Mouse (Mus musculus) B cell, adult 2 months (primary cell): ENCODE results near the gene Telo2.

Experiments used
- DNase-seq, 2 experiments: peaks; one replicate each; pipeline ENCODE4 v3.0.0; 2022

Telo2 gene

DNA sequence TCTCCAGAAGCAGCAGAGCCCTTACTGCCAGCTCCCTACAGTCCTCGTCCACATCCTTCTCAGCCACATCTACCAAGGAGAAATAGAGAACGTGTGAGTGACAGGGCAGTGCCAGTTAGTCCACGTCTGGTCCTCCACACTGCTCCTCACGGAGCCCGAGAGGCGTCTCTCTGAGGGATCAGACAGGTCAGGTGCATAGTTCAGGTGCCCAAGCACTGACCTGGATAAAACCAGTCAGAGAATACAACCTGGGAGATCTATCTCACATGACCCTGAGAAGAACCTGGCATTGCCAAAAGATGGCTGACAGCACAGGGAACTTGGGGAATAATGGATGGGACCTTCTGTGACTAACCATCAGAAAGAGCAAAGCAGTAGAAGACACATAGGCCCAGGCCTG is 15.7 kb downstream of the Telo2 start:
- DNase-seq = no peak

DNA sequence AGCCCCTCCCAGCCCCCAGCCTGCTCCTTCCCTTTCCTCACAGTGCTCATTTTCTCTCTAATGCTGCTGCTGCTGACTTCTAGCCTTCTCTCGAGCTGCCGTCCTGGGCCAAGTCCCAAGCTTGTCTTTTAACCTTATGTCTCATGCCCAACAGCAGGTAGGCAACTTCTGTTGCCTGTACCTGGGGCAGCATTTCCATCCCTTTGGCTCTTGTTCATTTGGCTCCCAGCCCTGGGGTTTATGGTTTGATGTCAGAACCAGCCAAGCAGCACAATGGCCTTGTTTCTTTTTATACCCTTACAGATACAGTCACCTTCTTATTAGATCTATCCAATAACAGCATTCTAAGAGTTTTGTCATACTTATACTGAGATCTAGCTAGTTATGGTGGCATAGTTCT is 19.5 kb downstream of the Telo2 start:
- DNase-seq = no peak

DNA sequence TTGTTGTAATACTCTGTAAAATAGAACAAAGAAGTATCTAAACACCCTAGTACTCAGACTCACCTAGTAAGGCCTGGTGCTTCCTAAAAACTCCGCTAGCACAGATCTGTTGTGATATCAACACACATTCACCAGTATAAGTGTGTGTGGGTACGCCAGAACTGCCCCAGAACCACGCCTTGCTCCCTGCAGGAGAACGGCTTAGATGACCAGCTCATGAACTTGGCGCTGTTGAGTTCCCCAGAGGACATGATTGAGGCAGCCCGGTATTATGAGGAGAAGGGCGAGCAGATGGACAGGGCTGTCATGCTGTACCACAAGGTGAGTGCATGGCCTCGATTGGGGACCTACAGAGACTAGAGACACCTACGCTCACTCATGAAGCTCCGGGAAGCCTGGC is 25.3 kb downstream of the Telo2 start:
- DNase-seq = no peak

DNA sequence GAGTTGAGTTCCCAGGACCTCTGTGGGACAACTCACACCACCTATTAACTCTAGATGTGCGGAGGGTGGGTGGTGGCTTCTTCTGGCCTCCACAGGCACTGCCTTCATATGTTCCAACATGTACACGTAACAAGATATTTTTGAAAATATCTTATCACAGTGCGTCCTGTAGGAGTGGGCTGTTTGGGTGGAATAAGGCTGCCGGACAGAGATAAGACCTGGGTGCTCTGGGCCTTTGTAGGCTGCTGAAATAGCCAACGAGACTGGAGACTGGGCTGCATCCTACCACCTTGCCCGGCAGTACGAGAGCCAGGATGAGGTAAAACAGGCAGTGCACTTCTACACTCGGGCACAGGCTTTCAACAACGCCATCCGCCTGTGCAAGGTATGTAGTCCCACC is 26.6 kb downstream of the Telo2 start:
- no peak for DNase-seq

DNA sequence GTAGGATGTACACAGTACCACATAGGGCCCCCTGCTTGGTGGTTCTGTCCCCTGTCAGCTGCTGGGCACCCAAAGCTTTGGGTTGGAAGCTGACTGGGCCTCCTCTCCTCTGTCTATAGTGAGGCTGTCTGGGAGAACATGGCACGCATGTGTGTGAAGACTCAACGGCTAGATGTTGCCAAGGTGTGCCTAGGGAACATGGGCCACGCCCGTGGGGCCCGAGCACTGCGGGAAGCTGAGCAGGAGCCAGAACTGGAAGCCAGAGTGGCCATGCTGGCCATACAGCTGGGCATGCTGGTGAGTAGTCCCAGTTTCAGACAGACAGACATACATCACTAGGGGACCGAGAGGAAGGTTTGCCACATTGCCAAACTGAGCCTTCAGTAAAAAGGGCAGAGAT is 29.0 kb downstream of the Telo2 start:
- no peak for DNase-seq

DNA sequence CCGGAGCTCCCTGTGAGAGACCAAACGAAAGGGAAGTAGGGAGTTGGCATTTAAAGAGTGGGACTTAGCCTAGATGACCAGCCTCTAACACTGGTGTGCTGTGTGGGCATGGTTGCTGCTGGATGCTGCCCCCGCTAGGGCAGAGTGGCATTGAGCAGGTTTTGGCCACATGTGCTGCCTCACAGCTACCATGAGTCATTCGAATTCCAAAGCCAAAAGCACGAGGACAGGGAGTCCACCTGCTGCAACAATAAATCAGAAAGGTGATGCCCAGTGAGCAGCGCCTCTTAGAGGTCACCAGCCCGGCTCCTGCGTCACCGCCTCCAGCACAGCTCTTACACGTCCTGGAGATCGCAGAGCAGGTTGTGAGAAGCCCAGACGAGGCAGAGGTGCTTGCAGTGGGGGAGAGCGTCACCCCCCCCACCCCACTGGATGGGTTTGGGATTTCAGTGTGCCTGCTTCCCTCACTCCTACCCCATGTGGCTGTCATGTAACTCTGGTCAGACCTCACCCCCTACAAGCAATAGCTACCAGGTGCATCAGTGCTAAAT is 30.9 kb downstream of the Telo2 start:
- no peak for DNase-seq

DNA sequence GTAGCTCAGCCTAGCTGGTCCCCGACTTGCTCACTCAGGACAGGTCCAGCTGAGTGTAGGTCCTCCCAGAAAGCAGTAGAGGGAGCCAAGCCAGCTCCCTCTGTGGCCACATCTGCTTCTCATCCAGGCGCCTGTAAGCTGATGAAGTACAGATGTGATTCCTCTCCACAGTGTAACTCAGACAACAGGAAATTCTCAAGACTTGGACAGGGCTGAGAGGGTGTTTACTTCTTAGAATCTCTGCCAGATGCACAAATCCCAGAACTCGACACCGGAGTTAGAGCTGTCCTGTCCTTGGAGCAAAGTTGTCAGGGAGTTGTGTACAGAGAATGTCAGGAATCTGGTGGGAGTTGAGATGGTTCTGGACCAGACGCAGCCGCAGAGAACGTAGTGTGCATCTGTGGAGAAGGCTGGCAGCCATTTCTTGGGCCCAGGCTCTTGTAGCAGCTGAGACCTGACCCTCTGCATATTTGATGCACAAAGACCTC is 32.3 kb downstream of the Telo2 start, which contains the start of gene Tmem204:
TSS of gene Tmem204 (minus strand) at position 148 of the 488 bp plus-strand sequence.
- no peak for DNase-seq

DNA sequence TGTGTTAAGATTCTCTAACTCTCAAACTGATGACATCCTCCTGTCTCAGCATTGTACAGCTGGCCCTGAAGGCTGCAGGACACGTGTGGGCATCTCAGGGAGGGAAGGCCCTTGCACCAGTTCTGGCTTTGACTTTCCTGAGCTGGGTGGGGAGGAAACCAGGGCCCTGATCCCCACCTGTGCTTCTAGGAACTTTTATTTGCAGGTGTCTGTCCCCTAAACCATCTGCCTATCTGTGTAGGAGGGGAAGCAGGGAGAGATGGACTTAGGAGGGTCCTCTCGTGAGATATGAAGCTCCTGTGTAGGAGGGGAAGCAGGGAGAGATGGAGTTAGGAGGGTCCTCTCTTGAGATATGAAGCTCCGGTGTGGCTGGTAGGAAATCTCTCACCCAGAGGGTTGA is 32.9 kb downstream of the Telo2 start:
- no peak for DNase-seq

DNA sequence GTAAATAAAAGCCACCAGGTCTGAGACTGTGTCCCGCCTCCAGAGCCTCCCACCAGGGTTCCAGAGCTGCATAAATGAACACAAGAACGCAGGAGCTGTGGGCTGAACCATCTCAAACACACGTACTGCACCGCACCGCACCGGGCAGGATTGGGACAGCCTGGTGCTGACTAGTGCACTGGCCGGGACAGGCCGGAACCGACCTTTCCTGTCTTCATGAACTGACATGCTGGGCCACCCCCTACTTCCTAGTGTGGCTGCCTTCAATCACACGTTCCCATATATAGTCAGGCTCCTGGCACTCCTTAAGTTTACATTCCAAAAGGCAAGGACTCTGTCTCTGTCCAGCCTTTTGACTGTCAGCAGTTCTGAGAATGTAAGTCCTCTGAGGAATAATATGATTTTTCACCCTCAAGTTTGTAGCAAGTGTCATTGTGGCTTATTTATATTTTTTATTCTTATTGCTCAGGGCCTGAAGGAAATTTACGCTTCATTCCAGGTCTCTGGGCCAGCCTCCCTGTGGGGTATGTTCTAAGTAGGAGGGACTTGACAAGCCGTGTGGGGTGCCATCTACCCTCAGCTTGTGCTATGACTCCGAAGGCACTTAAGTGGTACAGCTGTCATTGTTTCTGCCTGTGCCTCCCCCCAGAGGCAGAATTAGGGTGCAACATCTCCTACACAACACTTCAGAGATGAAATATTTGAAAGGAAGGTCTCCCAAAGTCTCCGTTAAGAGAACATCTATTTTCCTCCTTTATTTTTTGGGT is 33.5 kb downstream of the Telo2 start:
- DNase-seq = no peak

DNA sequence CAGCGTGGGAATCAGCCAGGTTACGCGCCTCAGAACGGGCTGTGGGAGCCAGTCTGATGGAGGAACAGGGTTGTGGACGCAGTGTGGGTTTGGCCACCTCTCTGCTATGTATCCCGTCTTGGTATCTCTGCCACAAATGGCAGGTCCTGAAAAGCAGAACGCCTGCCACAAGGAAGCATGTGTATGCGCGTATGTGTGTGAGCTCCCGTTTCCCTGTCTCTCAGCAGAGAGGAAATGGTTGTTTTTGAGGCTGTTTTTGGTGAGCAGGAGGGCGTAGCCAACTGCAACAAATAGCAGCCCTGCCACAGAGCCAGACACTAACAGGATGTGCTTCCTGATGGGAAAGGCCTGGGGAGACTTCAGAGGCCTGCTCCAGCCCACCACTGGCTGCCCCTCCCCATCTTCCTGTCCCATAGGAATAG is 34.8 kb downstream of the Telo2 start:
- no peak for DNase-seq

DNA sequence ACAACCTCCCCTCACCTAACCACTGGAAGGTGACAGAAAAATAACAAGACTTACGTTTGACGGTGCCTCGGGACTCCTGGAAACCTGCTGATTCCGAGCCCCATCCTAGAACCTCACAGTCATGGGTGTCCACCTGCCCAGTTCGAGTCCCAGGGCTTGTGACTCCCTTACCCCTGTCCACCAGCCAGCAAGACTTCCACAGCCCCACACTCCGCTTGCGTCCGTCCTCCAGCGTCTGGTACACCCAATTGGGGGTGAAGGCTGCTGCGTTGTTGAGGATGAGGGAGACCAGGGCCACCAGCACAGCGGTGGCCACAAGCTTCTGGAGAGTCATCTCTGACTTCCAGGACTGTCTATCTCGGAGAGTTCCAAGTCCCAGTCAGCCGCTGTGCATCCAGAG is 35.6 kb downstream of the Telo2 start:
- no peak for DNase-seq

DNA sequence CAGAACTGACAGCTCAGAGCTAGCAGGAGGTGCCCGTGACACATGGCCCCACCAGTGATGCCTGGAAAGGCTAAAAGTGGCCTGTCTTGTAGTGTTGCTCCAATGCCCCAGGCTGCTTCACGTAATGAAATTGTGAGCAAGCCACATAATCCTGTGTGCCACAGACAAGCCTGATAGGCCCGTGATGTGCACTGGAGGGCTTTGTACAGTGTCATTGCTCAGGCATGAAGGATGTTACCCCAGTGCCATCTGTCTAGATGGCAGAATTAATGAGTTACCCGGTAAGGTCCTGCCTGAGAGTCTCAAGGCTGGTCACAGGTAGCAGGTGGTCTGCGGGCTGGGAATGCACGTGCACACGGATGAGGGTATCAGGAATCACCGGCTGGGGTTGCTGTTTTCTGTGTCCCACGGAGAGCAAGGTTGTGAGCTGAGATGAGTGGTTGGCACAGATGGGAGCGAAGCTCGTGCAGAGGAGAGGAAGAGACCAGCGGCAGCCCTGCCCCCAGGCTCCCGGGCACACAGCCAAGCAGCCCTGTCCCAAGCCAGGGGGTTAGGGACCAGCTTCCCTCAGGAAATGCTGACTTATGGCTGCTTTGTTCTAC is 37.9 kb downstream of the Telo2 start:
- DNase-seq = no peak

DNA sequence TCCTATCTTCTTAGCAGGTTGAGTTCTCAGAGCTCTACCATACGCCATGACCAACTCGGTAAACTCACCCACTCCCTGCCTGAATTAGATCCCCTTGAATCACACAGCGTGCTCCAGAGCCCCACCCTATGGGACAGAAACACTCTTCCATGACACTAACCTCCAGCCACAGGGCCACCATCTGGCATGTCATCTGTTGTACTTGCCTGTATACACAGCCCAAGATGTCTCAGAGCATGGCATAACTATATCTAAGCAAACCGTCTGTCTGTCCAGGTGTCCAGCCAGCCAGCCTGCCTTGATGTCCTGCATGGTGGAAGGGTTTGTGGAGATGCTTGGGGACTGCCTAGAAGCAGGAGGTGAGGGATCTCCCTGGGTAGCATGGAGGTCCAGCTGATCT is 38.9 kb downstream of the Telo2 start:
- no peak for DNase-seq

DNA sequence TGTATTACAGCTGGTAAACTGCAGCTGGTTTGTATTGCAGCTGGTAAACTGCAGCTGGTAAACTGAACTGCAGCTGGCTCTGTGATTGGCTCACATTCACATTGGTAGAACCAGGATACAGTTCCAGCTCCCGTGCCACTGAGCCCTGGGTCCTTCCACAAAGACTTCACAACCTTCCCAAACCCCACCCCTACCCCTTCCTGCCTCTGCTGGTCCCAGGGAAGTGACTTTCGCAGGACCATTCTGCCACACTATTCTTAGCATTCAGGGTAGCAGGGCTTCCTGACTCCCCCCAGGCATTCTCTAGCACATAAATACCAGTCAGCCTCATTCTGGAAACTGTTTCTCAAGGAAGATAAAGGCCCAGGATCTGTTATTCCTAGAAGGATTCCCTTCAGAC is 47.1 kb downstream of the Telo2 start:
- no peak for DNase-seq

DNA sequence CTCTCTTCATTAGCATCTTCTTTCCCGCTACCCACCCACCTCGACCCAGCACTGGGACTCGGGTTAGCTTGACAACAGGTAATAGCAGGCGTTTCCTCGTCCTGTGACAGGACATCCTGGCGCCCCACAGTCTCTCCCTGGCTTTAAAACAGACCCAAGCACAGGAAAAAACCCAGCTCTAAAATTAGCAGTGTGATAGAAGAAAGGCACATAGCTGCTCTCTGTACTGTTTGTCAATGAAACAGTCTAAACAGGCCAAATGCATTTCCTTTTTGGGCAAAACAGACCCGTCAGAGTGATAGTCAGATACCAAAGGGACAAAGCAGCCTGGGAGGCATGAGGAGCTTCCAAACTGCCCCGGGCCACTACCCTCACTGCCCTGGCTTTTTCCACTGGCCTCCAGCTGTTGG is 48.3 kb downstream of the Telo2 start:
- DNase-seq = no peak

DNA sequence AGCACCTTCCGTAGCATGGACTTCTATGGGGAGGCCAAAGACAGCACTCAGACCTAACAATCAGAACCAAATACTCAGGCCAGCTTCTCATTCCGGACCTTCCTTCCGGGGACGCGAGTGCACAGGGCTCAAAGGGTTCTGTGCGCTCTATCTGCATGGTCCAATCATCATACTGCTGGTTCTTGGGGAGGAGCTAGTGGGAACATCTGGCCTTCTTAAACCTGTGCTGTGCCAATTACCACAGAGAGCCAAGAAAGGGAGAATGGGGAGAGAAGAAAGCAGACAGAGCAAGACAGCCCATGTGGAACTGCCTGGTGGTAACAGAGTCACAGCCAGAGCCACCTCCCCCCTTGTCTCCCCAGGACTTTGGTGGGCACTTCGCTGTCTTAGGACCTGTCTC is 49.2 kb downstream of the Telo2 start:
- DNase-seq = no peak

DNA sequence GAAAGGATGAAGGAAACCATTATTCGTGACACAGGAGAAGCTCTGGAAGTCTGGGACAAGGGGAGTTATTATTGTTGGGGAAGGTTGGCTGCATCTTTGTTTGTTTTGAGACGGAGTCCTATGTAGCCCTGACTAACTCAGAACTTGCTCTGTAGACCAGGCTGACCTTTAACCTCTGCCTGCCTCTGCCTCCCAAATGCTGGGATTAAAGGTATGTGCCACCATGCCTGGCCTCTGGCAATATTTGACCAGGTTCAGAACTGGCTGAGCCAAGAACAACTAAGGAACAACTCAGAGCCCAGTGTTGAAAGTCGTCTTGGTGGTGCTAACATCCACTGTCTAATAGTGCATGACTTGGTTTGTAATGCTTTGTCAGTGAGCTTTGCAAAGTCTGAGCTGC is 50.6 kb downstream of the Telo2 start:
- DNase-seq = no peak

DNA sequence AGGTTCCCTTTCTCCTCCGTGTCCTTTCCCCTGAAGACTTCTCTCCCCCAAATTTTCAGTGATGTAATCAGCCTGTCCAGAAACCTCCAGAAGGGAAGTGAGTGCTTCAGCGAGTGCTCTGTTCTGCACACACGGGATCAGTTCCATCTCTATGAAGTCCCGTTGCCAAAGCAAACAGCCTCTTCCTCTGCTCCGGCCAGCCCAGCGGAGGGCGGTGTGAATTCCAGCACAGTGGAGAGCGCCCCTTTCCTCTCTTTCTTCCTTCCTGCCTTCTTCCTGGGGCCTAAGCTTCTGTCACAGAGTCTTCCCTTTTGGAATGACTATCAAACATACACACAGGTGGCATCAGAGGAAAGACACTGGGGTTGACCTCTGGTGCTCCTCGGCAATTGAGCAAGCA is 51.4 kb downstream of the Telo2 start:
- DNase-seq = no peak

DNA sequence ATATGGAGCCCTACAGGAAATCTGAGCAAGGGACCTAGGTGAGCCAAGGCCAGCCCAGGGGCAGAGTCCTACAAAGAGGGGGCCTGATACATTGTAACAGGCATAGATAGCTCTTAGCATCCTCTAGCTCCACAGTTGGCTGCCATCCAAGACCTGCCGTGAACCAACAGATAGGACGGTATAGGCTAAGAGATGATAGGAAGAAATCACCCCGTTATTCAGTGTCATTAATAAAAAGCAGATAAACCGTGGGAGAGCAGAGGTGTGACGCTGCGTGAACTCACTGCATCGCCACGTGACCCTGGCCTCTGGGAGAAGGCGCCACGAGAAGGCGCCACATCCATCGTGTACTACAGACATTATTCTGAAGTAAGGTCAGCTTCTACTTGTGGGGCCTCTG is 51.9 kb downstream of the Telo2 start:
- no peak for DNase-seq

DNA sequence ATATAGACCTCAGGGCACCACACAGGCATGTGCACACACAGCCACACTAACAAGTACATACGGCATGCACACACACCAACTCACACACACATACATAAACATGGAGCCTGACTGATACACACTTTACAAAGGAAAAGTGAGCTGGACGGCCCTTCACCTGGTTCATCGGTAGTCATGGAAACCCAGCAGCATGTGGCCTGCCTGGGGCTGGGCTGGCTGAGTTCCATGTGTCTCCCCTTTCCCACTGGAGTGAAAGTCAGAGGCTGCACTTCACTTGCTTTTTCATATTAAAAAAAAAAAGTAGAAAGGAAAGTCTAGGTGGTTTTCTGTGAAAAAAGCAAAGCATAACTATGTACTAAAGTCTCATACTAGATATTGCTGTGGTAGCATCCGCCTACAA is 52.5 kb downstream of the Telo2 start:
- DNase-seq = no peak

DNA sequence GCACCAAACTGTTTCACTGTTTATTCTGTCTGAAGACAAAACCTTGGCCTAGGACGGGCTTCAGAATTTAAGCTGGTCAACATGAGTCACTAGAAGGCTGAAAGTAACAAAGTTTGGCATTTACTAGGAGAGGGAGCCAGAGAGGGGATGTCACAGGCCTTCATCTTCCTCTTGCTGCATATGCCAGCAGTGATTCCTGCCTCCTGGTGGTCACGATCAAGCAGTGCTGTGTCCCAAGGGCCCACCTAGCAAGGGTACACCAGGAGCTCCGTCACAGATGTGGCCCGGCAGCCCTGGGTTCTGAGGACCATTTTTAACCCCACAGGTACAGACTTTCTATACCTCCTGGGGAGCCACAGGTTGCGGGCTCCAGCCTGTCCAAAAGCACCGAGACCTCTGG is 58.7 kb downstream of the Telo2 start:
- peak; percentile 26 to 31 for DNase-seq

DNA sequence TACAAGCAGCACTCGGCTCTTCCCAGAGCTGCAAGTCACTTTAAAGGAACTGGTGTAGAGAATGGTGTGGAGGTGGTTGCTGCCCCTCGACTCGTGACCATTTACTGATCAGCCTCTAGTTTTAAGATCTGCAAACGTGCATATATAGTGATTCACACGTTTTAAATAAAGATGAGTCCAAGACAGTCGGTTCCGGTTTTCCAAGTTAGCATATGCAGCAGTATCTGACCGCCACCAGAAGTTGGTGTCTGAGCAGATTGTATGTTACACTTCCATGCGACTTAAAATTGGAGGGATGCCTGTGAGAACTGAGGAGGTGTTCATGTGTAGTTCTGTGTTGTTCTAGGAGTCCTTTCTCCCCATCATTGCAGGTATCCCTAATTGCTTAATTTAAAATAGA is 62.5 kb downstream of the Telo2 start:
- no peak for DNase-seq
